Mouse (Mus musculus): Measurements from ENCODE around the gene Camta1. TPM values are rescaled to one million over a fixed set of nuclear protein-coding genes. Genes with fewer than 3 reads are reported as not detected.

The Camta1 gene
- polyA plus RNA-seq, 1 experiment, result 7.7 TPM

- H3K4me3 ChIP-seq (ENCODE audit: insufficient read depth, low read depth, low read length), result no peak overlapping the region
- H3K4me1 ChIP-seq (ENCODE audit: control insufficient read depth, insufficient read depth, low read length), result no peaks in the 10 kb centered on the region
- 49% methylated on average over 20 of the region's 20 CpGs for WGBS
- DNase-seq, result no peak
- no peaks in the 10 kb centered on the region for H3K36me3 ChIP-seq (ENCODE audit: control insufficient read depth, insufficient read depth, low read length)
- H3K27me3 ChIP-seq (replicated peaks; ENCODE audit: control insufficient read depth, insufficient read depth, low read length), result no peaks in the 10 kb centered on the region
- TF ChIP-seq POLR2A (IDR thresholded peaks at IDR 0.05; ENCODE audit: low read depth, low read length) (no peak), CTCF (conservative IDR thresholded peaks at IDR 0.05; ENCODE audit: insufficient read depth, insufficient read length, low read depth, low read length) (no peak)
- no peak overlapping the region for H3K27ac ChIP-seq (ENCODE audit: insufficient read depth, low read depth, low read length)
These were observed 500.6 kb downstream of the Camta1 start for GRCm38 (mm10) chr4:151360976-151361673.

GRCm38 (mm10) chr4:151355505-151355904, 506.2 kb downstream of the Camta1 start:
- Histone ChIP-seq H3K27ac (ENCODE audit: insufficient read depth, low read depth, low read length) (no peak overlapping the region), H3K4me1 (ENCODE audit: control insufficient read depth, insufficient read depth, low read length) (no peaks in the 10 kb centered on the region), H3K27me3 (replicated peaks; ENCODE audit: control insufficient read depth, insufficient read depth, low read length) (no peaks in the 10 kb centered on the region), H3K4me3 (ENCODE audit: insufficient read depth, low read depth, low read length) (no peak overlapping the region), H3K36me3 (ENCODE audit: control insufficient read depth, insufficient read depth, low read length) (no peaks in the 10 kb centered on the region)
- WGBS, result 20% methylated on average over 12 of the region's 12 CpGs
- DNase-seq, result no peak
- no peak for TF ChIP-seq POLR2A (IDR thresholded peaks at IDR 0.05; ENCODE audit: low read depth, low read length)
- TF ChIP-seq CTCF (conservative IDR thresholded peaks at IDR 0.05; ENCODE audit: insufficient read depth, insufficient read length, low read depth, low read length), result no peak

GRCm38 (mm10) chr4:151352791-151353190, 508.9 kb downstream of the Camta1 start:
- 73% methylated on average over 2 of the region's 2 CpGs for WGBS
- no peak overlapping the region for H3K4me3 ChIP-seq (ENCODE audit: insufficient read depth, low read depth, low read length)
- TF ChIP-seq POLR2A (IDR thresholded peaks at IDR 0.05; ENCODE audit: low read depth, low read length) (no peak), CTCF (conservative IDR thresholded peaks at IDR 0.05; ENCODE audit: insufficient read depth, insufficient read length, low read depth, low read length) (no peak)
- no peaks in the 10 kb centered on the region for H3K4me1 ChIP-seq (ENCODE audit: control insufficient read depth, insufficient read depth, low read length)
- no peaks in the 10 kb centered on the region for H3K27me3 ChIP-seq (replicated peaks; ENCODE audit: control insufficient read depth, insufficient read depth, low read length)
- no peak overlapping the region for H3K27ac ChIP-seq (ENCODE audit: insufficient read depth, low read depth, low read length)
- DNase-seq, result no peak
- no peaks in the 10 kb centered on the region for H3K36me3 ChIP-seq (ENCODE audit: control insufficient read depth, insufficient read depth, low read length)

- H3K4me1 ChIP-seq (ENCODE audit: control insufficient read depth, insufficient read depth, low read length), result no peaks in the 10 kb centered on the region
- H3K27me3 ChIP-seq (replicated peaks; ENCODE audit: control insufficient read depth, insufficient read depth, low read length), result no peaks in the 10 kb centered on the region
- TF ChIP-seq POLR2A (IDR thresholded peaks at IDR 0.05; ENCODE audit: low read depth, low read length), result no peak
- TF ChIP-seq CTCF (conservative IDR thresholded peaks at IDR 0.05; ENCODE audit: insufficient read depth, insufficient read length, low read depth, low read length), result no peak
- H3K27ac ChIP-seq (ENCODE audit: insufficient read depth, low read depth, low read length), result no peak overlapping the region
- no peaks in the 10 kb centered on the region for H3K36me3 ChIP-seq (ENCODE audit: control insufficient read depth, insufficient read depth, low read length)
- 69% methylated on average over 4 of the region's 4 CpGs for WGBS
- no peak for DNase-seq
- H3K4me3 ChIP-seq (ENCODE audit: insufficient read depth, low read depth, low read length), result no peak overlapping the region
These were observed 509.4 kb downstream of the Camta1 start for GRCm38 (mm10) chr4:151352249-151352648.

- Histone ChIP-seq H3K4me3 (ENCODE audit: insufficient read depth, low read depth, low read length) (no peak overlapping the region), H3K36me3 (ENCODE audit: control insufficient read depth, insufficient read depth, low read length) (no peaks in the 10 kb centered on the region), H3K27me3 (replicated peaks; ENCODE audit: control insufficient read depth, insufficient read depth, low read length) (no peaks in the 10 kb centered on the region), H3K4me1 (ENCODE audit: control insufficient read depth, insufficient read depth, low read length) (no peaks in the 10 kb centered on the region; the same call in 1 of the 2 replicates), H3K27ac (ENCODE audit: insufficient read depth, low read depth, low read length) (no peak overlapping the region)
- WGBS, result 38% methylated on average over 12 of the region's 12 CpGs
- TF ChIP-seq POLR2A (IDR thresholded peaks at IDR 0.05; ENCODE audit: low read depth, low read length), result no peak
- DNase-seq, result no peak
These were observed 509.9 kb downstream of the Camta1 start for GRCm38 (mm10) chr4:151351757-151352156.

- H3K36me3 ChIP-seq (ENCODE audit: control insufficient read depth, insufficient read depth, low read length), result no peaks in the 10 kb centered on the region
- no peak overlapping the region for H3K4me3 ChIP-seq (ENCODE audit: insufficient read depth, low read depth, low read length)
- TF ChIP-seq POLR2A (IDR thresholded peaks at IDR 0.05; ENCODE audit: low read depth, low read length) (no peak), CTCF (conservative IDR thresholded peaks at IDR 0.05; ENCODE audit: insufficient read depth, insufficient read length, low read depth, low read length) (no peak)
- 95% methylated on average over 6 of the region's 6 CpGs for WGBS
- no peak overlapping the region for H3K27ac ChIP-seq (ENCODE audit: insufficient read depth, low read depth, low read length)
- H3K27me3 ChIP-seq (replicated peaks; ENCODE audit: control insufficient read depth, insufficient read depth, low read length), result no peaks in the 10 kb centered on the region
- peaks cover 3% of the 10 kb centered on the region; the same call in 1 of the 2 replicates for H3K4me1 ChIP-seq (ENCODE audit: control insufficient read depth, insufficient read depth, low read length)
- DNase-seq, result no peak
These were observed 514.1 kb downstream of the Camta1 start for GRCm38 (mm10) chr4:151347620-151348019.

DNA sequence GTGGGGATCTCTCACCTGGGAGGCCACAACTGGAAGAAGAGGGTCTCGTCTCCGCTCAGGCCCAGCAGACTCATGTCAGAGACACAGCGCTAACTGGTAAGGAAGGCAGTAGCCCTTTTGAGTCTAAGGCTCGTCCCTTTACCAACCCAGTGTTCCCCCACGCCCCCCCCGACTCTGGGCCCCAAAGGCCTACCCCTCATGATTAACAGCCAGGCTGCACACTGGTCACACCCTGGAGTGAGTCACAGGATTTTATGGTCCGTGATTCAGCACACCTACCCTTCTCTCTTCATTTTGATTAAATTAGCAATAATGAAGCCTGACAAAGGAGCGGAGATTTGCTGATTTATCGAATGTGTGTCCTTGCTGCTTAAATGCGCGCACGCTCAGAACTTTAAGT, 515.0 kb downstream of the Camta1 start:
- Histone ChIP-seq H3K4me3 (ENCODE audit: insufficient read depth, low read depth, low read length) (no peak overlapping the region), H3K27ac (ENCODE audit: insufficient read depth, low read depth, low read length) (no peak overlapping the region), H3K36me3 (ENCODE audit: control insufficient read depth, insufficient read depth, low read length) (no peaks in the 10 kb centered on the region), H3K4me1 (ENCODE audit: control insufficient read depth, insufficient read depth, low read length) (peaks cover 3% of the 10 kb centered on the region; the same call in 1 of the 2 replicates), H3K27me3 (replicated peaks; ENCODE audit: control insufficient read depth, insufficient read depth, low read length) (no peaks in the 10 kb centered on the region)
- no peak for TF ChIP-seq CTCF (conservative IDR thresholded peaks at IDR 0.05; ENCODE audit: insufficient read depth, insufficient read length, low read depth, low read length)
- TF ChIP-seq POLR2A (IDR thresholded peaks at IDR 0.05; ENCODE audit: low read depth, low read length), result no peak
- DNase-seq, result no peak
- 53% methylated on average over 12 of the region's 12 CpGs for WGBS
